Mouse (Mus musculus) retina, postnatal 7 days (tissue): ENCODE measurements around the gene Lpar1.

Source experiments
- DNase-seq: peaks from one replicate; pipeline ENCODE4 v3.0.0-alpha.2; 2012; ENCODE audit warnings: low read depth, low spot score

The Lpar1 gene

GRCm38 (mm10) chr4:58508833-58509232, 44.9 kb downstream of the Lpar1 start:
- DNase-seq, result no peak

- no peak for DNase-seq
Measured at GRCm38 (mm10) chr4:58507536-58507935, 46.2 kb downstream of the Lpar1 start.

GRCm38 (mm10) chr4:58506539-58507527, 46.9 kb downstream of the Lpar1 start:
- DNase-seq, result no peak

GRCm38 (mm10) chr4:58504250-58504649, 49.4 kb downstream of the Lpar1 start:
- no peak for DNase-seq

GRCm38 (mm10) chr4:58501012-58501777, 52.5 kb downstream of the Lpar1 start:
- DNase-seq, result no peak

GRCm38 (mm10) chr4:58499831-58500230, 53.9 kb downstream of the Lpar1 start:
- DNase-seq, result no peak

- DNase-seq, result no peak
Measured at GRCm38 (mm10) chr4:58499241-58499640, 54.5 kb downstream of the Lpar1 start.

- DNase-seq, result no peak
Measured at GRCm38 (mm10) chr4:58498734-58499133, 55.0 kb downstream of the Lpar1 start.

GRCm38 (mm10) chr4:58497284-58497683, 56.4 kb downstream of the Lpar1 start:
- DNase-seq, result no peak

- no peak for DNase-seq
Measured at GRCm38 (mm10) chr4:58496743-58497142, 57.0 kb downstream of the Lpar1 start.

GRCm38 (mm10) chr4:58491742-58492141, 62.0 kb downstream of the Lpar1 start:
- DNase-seq, result no peak

GRCm38 (mm10) chr4:58490374-58490773, 63.3 kb downstream of the Lpar1 start:
- no peak for DNase-seq

- no peak for DNase-seq
Measured at GRCm38 (mm10) chr4:58478564-58478963, 75.1 kb downstream of the Lpar1 start.

GRCm38 (mm10) chr4:58477691-58478090, 76.0 kb downstream of the Lpar1 start:
- DNase-seq, result no peak

GRCm38 (mm10) chr4:58471203-58471910, 82.3 kb downstream of the Lpar1 start:
- no peak for DNase-seq

GRCm38 (mm10) chr4:58469651-58470592, 83.8 kb downstream of the Lpar1 start:
- DNase-seq, result no peak

- no peak for DNase-seq
Measured at GRCm38 (mm10) chr4:58469035-58469434, 84.7 kb downstream of the Lpar1 start.

GRCm38 (mm10) chr4:58465586-58465985, 88.1 kb downstream of the Lpar1 start:
- DNase-seq, result no peak

- no peak for DNase-seq
Measured at GRCm38 (mm10) chr4:58464390-58465164, 89.1 kb downstream of the Lpar1 start.

GRCm38 (mm10) chr4:58462990-58463389, 90.7 kb downstream of the Lpar1 start:
- no peak for DNase-seq
